In the genomic region with DNA sequence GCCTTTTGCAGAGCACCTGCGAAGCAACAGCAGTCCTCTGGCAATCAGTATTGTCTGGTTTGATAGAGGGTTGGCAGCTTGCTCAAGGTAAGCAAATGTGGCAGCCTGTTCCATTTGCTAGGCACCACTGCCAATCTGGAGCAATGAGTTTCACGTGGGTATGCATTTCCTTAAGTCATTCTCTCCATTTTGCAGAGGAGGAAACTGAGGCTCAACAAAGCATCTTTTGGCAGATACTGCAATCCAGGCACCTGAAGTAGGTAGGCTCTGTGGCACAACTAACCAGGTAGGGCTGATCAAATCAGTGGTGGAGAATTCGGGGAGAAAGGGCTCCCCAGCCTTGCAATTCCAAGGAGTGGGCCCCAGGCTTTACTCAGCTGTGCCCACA, we compare ENCODE assay signal across 8 mouse cellular contexts. TPM values are rescaled to one million over a fixed set of nuclear protein-coding genes. Genes with fewer than 3 reads are reported as not detected.
DNase-seq lines count a peak whose midpoint lies in the region; ATAC-seq and TF ChIP-seq lines count a peak whose summit lies in the region.

TSS of gene Slc6a9 (plus strand) at position 50 of the 388 bp plus-strand sequence.

- peak within 1 kb of the TSS; percentile 89 for H3K4me2 ChIP-seq in hindbrain, embryonic 12.5 days (replicated peaks)
- H3K4me2 ChIP-seq in liver, embryonic 14.5 days (ENCODE audit: low read depth): peak within 1 kb of the TSS; percentile 90

- no peaks in the 10 kb centered on the region for H3K9me3 ChIP-seq in embryonic facial prominence, embryonic 10.5 days
- no peaks in the 10 kb centered on the region for H3K9me3 ChIP-seq in hindbrain, embryonic 12.5 days (replicated peaks)
- H3K9me3 ChIP-seq in liver, embryonic 14.5 days (ENCODE audit: control insufficient read depth, low read length): no peaks in the 10 kb centered on the region

- peak within 1 kb of the TSS; percentile 77 for H3K4me3 ChIP-seq in layer of hippocampus, adult 2 months
- H3K4me3 ChIP-seq in embryonic facial prominence, embryonic 10.5 days: peak within 1 kb of the TSS; percentile 85
- peak within 1 kb of the TSS; percentile 76 for H3K4me3 ChIP-seq in hindbrain, embryonic 12.5 days
- H3K4me3 ChIP-seq in liver, embryonic 14.5 days (ENCODE audit: insufficient read depth in 1 of 2, low read depth in 2 of 2, low read length in 2 of 2): peak within 1 kb of the TSS; percentile 62 to 97

- H3K36me3 ChIP-seq in embryonic facial prominence, embryonic 10.5 days (replicated peaks): no peaks in the 10 kb centered on the region
- H3K36me3 ChIP-seq in hindbrain, embryonic 12.5 days: no peaks in the 10 kb centered on the region
- H3K36me3 ChIP-seq in liver, embryonic 14.5 days (replicated peaks; ENCODE audit: control insufficient read depth, insufficient read depth, low read depth): peaks cover 21% of the 10 kb centered on the region

- peaks cover 37% of the 10 kb centered on the region for H3K4me1 ChIP-seq in embryonic facial prominence, embryonic 10.5 days
- peaks cover 17% of the 10 kb centered on the region for H3K4me1 ChIP-seq in hindbrain, embryonic 12.5 days
- peaks cover 71 to 76% of the 10 kb centered on the region in 2 experiments for H3K4me1 ChIP-seq in liver, embryonic 14.5 days (replicated peaks; ENCODE audit: control insufficient read depth in 2 of 2, insufficient read depth in 2 of 2, low read length in 1 of 2)

- no peak for ATAC-seq in hindbrain, embryonic 12.5 days (ENCODE audit: low FRiP score)
- ATAC-seq in liver, embryonic 14.5 days (ENCODE audit: insufficient read depth): no peak

- TF ChIP-seq EP300 in liver, embryonic 14.5 days (IDR thresholded peaks at IDR 0.05; ENCODE audit: low read depth): no peak

- TF ChIP-seq CTCF in layer of hippocampus, adult 2 months (conservative IDR thresholded peaks at IDR 0.05): peak; percentile 41; the same call in 1 of the 2 replicates
- no peak for TF ChIP-seq CTCF in liver, embryonic 14.5 days (IDR thresholded peaks at IDR 0.05; ENCODE audit: low read depth)

- H3K27ac ChIP-seq in layer of hippocampus, adult 2 months: peak within 1 kb of the TSS; percentile 95
- peak within 1 kb of the TSS; percentile 91 for H3K27ac ChIP-seq in embryonic facial prominence, embryonic 10.5 days (replicated peaks)
- peak within 1 kb of the TSS; percentile 81 for H3K27ac ChIP-seq in hindbrain, embryonic 12.5 days
- H3K27ac ChIP-seq in liver, embryonic 14.5 days: peak within 1 kb of the TSS; percentile 99

- DNase-seq in layer of hippocampus, adult 2 months (ENCODE audit: low spot score in 2 of 2): no peak
- no peak for DNase-seq in layer of hippocampus, adult 9-10 months (ENCODE audit: low spot score)
- DNase-seq in embryonic facial prominence, embryonic 10.5 days (ENCODE audit: low spot score): no peak
- DNase-seq in liver, embryonic 14.5 days (ENCODE audit: low read depth in 3 of 3, low spot score in 3 of 3): no peak
- DNase-seq in thymus, adult 18-20 months: no peak
- no peak for DNase-seq in embryo, embryonic 11 days
- no peak for DNase-seq in gastrocnemius, postnatal 10 days

- peaks cover 44% of the 10 kb centered on the region for H3K27me3 ChIP-seq in embryonic facial prominence, embryonic 10.5 days (replicated peaks; ENCODE audit: low read depth, poor library complexity, severe bottlenecking)
- H3K27me3 ChIP-seq in hindbrain, embryonic 12.5 days: peaks cover 13% of the 10 kb centered on the region; the same call in 1 of the 2 replicates
- H3K27me3 ChIP-seq in liver, embryonic 14.5 days (ENCODE audit: control insufficient read depth, insufficient read depth, low read length): no peaks in the 10 kb centered on the region

- peak within 1 kb of the TSS; percentile 74 for H3K9ac ChIP-seq in hindbrain, embryonic 12.5 days
- peak within 1 kb of the TSS; percentile 92 for H3K9ac ChIP-seq in liver, embryonic 14.5 days (replicated peaks)

- 22% methylated on average over 3 of the region's 3 CpGs for whole genome bisulfite sequencing in embryonic facial prominence, embryonic 10.5 days
- WGBS in hindbrain, embryonic 12.5 days: 25% methylated on average over 3 of the region's 3 CpGs
- 42% methylated on average over 3 of the region's 3 CpGs for WGBS in liver, embryonic 14.5 days (ENCODE audit: insufficient replicate concordance)

RNA-seq across cellular contexts. Expression of gene Slc6a9, which starts in this region (rescaled TPM):
- 10 to 100 TPM; 32.2 to 33.2 TPM for total RNA-seq in layer of hippocampus, adult 2 months (2021)
- 8.2 and 10.2 TPM in 2 replicates for polyA plus RNA-seq in embryonic facial prominence, embryonic 10.5 days (2016; fragmentation: Nextera tagmentation; extraction: Ambion mirVana)
- 14.1 and 19.7 TPM in 2 replicates for polyA plus RNA-seq in hindbrain, embryonic 12.5 days (2016; fragmentation: Nextera tagmentation; extraction: Ambion mirVana)
- 52.6 and 56.3 TPM in 2 replicates for polyA plus RNA-seq in liver, embryonic 14.5 days (2012; rRNA removed)
- polyA plus RNA-seq in liver, embryonic 14.5 days (2014; fragmentation: Nextera tagmentation; extraction: Ambion mirVana): 31.5 and 33.1 TPM in 2 replicates
- total RNA-seq in gastrocnemius, postnatal 10 days (2021): 1 to 10 TPM; 5.6 to 6.7 TPM

Comparison
In these comparisons a context has a peak if more than half of its experiments do, and no peak if none do; other contexts are left out.
1. RNA of gene Slc6a9 (total RNA-seq): 32.2 to 33.2 TPM in layer of hippocampus, adult 2 months; 5.6 to 6.7 TPM in gastrocnemius, postnatal 10 days; every median in the first group is over 4 times any median in the second.
2. Peak in every context shown above with its lines, with median percentiles within 50 percentile points of each other: H3K27ac ChIP-seq and H3K4me3 ChIP-seq.